Mouse (Mus musculus) ES-Bruce4 (cell line): ENCODE measurements around the gene Mrpl2.

Experiments
- CTCF ChIP-seq: IDR thresholded peaks from one replicate; pipeline ENCODE4 v1.8.1; 2011; ENCODE audit warnings: low read depth, low read length
- EP300 ChIP-seq: IDR thresholded peaks from 2 replicates; pipeline ENCODE4 v1.6.1; 2011; ENCODE audit warnings: low read depth, low read length; ENCODE audit not compliant: insufficient read depth
- POLR2A ChIP-seq: IDR thresholded peaks from one replicate; pipeline ENCODE4 v1.8.1; 2011; ENCODE audit warnings: low read length; ENCODE audit not compliant: insufficient read depth

DNA sequence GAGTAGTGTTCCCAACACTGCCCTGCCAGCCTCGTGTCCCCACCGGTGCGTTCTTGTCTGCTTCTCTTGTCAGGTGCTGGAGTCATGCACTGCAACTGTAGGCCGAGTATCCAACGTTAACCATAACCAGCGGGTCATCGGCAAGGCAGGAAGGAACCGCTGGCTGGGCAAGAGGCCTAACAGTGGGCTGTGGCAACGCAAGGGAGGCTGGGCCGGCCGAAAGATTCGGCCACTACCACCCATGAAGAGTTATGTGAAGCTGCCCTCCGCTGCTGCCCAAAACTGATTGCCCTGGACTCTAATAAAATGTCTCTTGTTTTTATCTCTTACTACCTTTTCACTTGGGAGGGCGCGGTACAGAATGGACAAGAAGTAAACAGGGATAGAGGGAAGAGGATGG is 3.8 kb downstream of the Mrpl2 start:
- TF ChIP-seq CTCF: no peak
- no peak for TF ChIP-seq POLR2A
- TF ChIP-seq EP300: no peak
